Mouse (Mus musculus): ENCODE measurements around the gene Hcar1.

- TF ChIP-seq CTCF (IDR thresholded peaks at IDR 0.05; ENCODE audit: borderline replicate concordance, insufficient read depth, low read depth, low read length) = no peak
- TF ChIP-seq POLR2A (IDR thresholded peaks at IDR 0.05; ENCODE audit: borderline replicate concordance, insufficient read depth, low read length) = no peak
Observed at GRCm38 (mm10) chr5:123853877-123854504, 25.8 kb downstream of the Hcar1 start.
